Mouse (Mus musculus): ENCODE data around the gene Ap1s2.

DNA sequence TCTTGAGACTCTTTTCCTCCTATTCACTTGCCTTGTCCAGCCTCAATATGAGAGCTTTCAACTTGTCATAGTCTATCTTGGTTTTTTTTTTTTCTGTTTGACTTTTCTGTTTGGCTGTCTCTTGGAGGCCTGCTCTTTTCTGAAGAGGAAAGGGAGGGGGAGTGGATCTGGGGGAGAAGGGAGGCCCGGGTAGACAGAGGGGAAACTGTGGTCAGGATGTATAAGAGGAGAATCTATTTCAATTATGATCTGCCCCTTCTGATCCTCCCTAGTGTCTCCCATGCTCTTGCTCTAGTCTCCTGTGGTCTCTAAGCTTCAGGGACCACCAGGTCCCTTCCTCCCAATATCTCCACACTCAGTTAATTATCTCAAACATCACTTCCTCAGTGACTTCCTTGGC, 42.8 kb downstream of the Ap1s2 start:
- TF ChIP-seq MYC (IDR thresholded peaks at IDR 0.05; ENCODE audit: low read depth, low read length): no peak
- TF ChIP-seq TAL1 (IDR thresholded peaks at IDR 0.05; ENCODE audit: low read length): no peak
- TF ChIP-seq CTCF (IDR thresholded peaks at IDR 0.05 in 2 of 3, conservative IDR thresholded peaks at IDR 0.05 in 1 of 3; ENCODE audit: control insufficient read depth in 1 of 3, insufficient read depth in 1 of 3, low read depth in 2 of 3, low read length in 3 of 3, poor library complexity in 1 of 3, severe bottlenecking in 1 of 3): no peak
- no peak for TF ChIP-seq POLR2A (IDR thresholded peaks at IDR 0.05; ENCODE audit: control insufficient read depth in 1 of 2, insufficient read depth in 1 of 2, low read depth in 1 of 2, low read length in 2 of 2, poor library complexity in 1 of 2)
- no peak for TF ChIP-seq ELF1 (IDR thresholded peaks at IDR 0.05; ENCODE audit: low read depth, low read length)

All from MEL (cell line).